Mouse (Mus musculus) MEL (cell line): Measurements from ENCODE around the gene Zfp799.

Experiments used
- CTCF ChIP-seq, 3 experiments: IDR thresholded peaks in 2 of 3; conservative IDR thresholded peaks in 1 of 3; 2 replicates each; pipeline ENCODE4 v1.5.1; 2011 to 2012; ENCODE audit warnings: low read length in 3 of 3, low read depth in 2 of 3, mild to moderate bottlenecking in 2 of 3, improper control_type of control experiment in 1 of 3, inconsistent platforms in 1 of 3, mixed read lengths in 1 of 3, moderate library complexity in 1 of 3; ENCODE audit not compliant: control insufficient read depth in 1 of 3, insufficient read depth in 1 of 3, poor library complexity in 1 of 3, severe bottlenecking in 1 of 3
- POLR2A ChIP-seq, 2 experiments: IDR thresholded peaks; 2 replicates each; pipeline ENCODE4 v1.6.1; 2011 to 2012; ENCODE audit warnings: low read length in 2 of 2, mild to moderate bottlenecking in 2 of 2, control low read depth in 1 of 2, improper control_type of control experiment in 1 of 2, low read depth in 1 of 2, moderate library complexity in 1 of 2; ENCODE audit not compliant: control insufficient read depth in 1 of 2, insufficient read depth in 1 of 2, poor library complexity in 1 of 2

GRCm38 (mm10) chr17:32788576-32788975, 41.5 kb downstream of the Zfp799 start:
- TF ChIP-seq CTCF (IDR thresholded peaks at IDR 0.05 in 2 of 3, conservative IDR thresholded peaks at IDR 0.05 in 1 of 3; ENCODE audit: control insufficient read depth in 1 of 3, insufficient read depth in 1 of 3, low read depth in 2 of 3, low read length in 3 of 3, poor library complexity in 1 of 3, severe bottlenecking in 1 of 3) (no peak), POLR2A (IDR thresholded peaks at IDR 0.05; ENCODE audit: control insufficient read depth in 1 of 2, insufficient read depth in 1 of 2, low read depth in 1 of 2, low read length in 2 of 2, poor library complexity in 1 of 2) (no peak)
